Mouse (Mus musculus): ENCODE measurements at regions not wholly inside any gene's neighbourhood (a gene's known extent, or its start where the extent isn't known, plus 50 kb on each side); places are given as distances from the start of the nearest gene placed in this dataset.

DNA sequence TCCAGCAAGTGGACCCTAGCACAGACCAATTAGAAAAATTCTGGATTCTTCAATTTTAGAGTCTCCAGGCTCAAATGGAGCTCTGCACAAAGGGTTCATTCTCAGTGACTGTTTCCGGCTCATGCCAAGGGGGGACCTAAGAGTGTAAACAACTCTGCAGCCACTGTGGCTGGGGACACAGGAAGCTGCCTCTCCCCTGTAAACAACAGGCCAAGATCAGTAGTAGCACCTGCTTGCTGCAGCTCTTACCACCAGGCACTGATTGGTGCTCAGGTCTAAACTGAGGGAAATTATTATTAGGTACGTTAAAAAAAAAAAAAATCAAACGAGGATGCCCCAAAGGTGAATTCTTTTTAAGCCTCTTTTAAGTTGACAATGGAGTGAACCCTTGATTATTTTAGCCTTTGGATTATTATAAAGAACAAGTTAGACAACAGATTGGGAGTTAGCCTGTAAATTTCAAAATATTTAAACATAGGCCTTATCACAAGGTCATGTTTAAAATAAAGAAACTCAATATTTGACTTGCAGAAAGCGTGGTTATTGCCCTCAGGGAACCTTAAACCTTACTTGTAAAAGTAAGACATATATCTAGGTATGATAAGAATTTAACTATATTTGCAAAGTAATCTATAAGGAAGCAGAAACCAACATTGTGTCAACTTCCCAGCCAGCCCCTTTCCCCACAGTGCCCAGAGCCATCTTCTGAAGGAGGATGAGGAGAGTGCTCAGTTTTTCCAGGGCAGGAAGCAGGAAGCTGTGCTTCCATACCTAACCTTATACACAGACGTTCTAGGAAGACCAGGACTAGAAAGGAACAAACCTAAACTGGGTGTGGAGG, 104.2 kb upstream of the Fut8 start:
- Histone ChIP-seq H3K4me3 (no peak overlapping the region), H3K4me1 (peaks cover 5% of the 10 kb centered on the region; the same call in 1 of the 2 replicates), H3K36me3 (no peaks in the 10 kb centered on the region), H3K27me3 (ENCODE audit: insufficient read depth, poor library complexity, severe bottlenecking) (no peaks in the 10 kb centered on the region), H3K9me3 (no peaks in the 10 kb centered on the region), H3K27ac (peak overlapping the region; percentile 42; the same call in 1 of the 2 replicates)
- WGBS: 75% methylated on average over 5 of the region's 5 CpGs
- DNase-seq (ENCODE audit: low spot score): no peak

DNA sequence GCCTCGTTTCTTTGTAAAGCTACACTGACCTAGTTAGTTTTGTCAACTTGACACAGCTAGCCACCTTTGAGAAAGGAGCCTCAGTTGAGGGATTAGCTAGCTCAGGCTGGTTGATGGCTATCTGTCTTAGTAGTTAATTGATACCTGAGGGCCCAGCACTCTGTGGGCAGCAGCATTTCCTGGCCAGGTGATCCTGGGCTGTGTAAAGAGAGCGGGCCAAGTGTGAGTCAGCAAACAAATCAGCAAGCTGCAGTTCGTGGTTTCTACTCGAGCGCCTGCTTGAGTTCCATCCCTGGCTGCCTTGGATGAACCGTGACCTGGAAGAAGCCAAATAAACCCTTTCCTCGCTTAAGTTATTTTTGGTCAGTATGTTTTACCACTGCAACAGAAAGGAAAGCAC, 106.6 kb upstream of the Fut8 start:
- WGBS: 63% methylated on average over 7 of the region's 7 CpGs
- H3K9me3 ChIP-seq: no peaks in the 10 kb centered on the region
- DNase-seq (ENCODE audit: low spot score): no peak
- H3K4me1 ChIP-seq: peaks cover 5% of the 10 kb centered on the region; the same call in 1 of the 2 replicates
- H3K27ac ChIP-seq: no peak overlapping the region
- no peaks in the 10 kb centered on the region for H3K27me3 ChIP-seq (ENCODE audit: insufficient read depth, poor library complexity, severe bottlenecking)
- no peaks in the 10 kb centered on the region for H3K36me3 ChIP-seq
- no peak overlapping the region for H3K4me3 ChIP-seq

DNA sequence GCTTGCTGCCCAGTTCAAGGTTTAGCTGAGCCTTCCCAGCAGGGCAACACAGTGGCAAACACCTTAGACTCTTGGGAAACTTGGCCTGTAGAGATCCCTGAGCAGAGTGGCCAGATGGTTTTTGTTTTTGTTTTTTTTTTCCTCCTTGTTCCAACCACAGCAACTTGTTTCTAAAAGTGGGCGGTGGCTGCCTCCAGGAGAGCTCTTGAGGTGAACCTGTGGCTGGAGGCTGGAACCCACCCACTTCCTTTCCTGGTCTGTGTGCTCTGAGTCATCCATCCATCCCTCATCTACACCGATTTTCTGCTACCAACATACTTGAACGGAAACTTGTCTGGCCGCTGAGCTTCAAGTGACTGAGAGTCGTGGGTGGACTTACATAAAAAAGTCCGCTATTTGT, 107.4 kb upstream of the Fut8 start:
- no peak overlapping the region for H3K27ac ChIP-seq
- no peak overlapping the region for H3K4me3 ChIP-seq
- 71% methylated on average over 6 of the region's 6 CpGs for WGBS

DNA sequence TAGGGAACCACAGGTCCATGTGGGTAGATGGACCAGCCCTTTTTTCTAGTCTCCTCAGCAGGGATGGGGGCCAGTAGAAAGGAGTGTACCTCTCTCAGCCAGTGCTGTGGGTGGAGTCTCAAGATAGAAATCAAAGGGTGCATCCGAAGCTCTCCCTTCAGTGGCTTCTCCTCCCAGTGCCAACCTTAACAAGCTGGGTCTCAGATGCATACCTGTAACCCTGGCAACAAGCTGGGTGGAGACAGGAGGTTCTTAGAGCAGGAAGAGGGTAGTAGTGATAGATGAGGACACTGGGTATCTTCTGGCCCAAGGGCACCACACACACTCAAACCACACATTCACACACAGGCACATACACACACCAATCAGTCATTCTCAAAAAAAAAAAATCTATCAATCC, 113.7 kb upstream of the Fut8 start:
- Histone ChIP-seq H3K4me1 (no peaks in the 10 kb centered on the region; the same call in 1 of the 2 replicates), H3K27ac (no peak overlapping the region), H3K36me3 (no peaks in the 10 kb centered on the region), H3K4me3 (no peak overlapping the region), H3K9me3 (no peaks in the 10 kb centered on the region), H3K27me3 (ENCODE audit: insufficient read depth, poor library complexity, severe bottlenecking) (no peaks in the 10 kb centered on the region)
- WGBS: 35% methylated on average over 1 of the region's 1 CpGs
- no peak for DNase-seq (ENCODE audit: low spot score)

More for the DNA sequence above, 107.4 kb upstream of the Fut8 start:
- peaks cover 5% of the 10 kb centered on the region; the same call in 1 of the 2 replicates for H3K4me1 ChIP-seq
- H3K9me3 ChIP-seq: no peaks in the 10 kb centered on the region
- no peaks in the 10 kb centered on the region for H3K36me3 ChIP-seq
- no peaks in the 10 kb centered on the region for H3K27me3 ChIP-seq (ENCODE audit: insufficient read depth, poor library complexity, severe bottlenecking)
- DNase-seq (ENCODE audit: low spot score): no peak

DNA sequence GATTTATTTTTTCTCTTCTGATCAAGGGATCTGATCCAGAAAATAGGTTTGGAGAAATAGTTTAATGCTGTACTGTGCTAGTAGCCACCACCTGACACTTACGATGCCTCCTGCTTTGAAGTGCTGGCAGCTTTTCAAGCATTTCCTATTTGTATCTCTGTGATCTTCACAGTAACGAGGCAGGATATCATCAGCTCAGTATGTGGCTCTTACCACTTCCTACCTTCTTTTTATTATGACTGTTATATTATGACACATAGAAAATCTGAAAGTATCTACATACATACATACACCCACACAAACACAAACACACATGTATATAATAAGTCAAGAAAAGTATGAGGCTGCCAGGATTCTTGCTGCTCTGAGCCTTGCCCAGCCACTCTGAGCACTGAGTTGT, 124.4 kb upstream of the Fut8 start:
- Histone ChIP-seq H3K27me3 (ENCODE audit: insufficient read depth, poor library complexity, severe bottlenecking) (no peaks in the 10 kb centered on the region), H3K4me1 (no peaks in the 10 kb centered on the region), H3K27ac (no peak overlapping the region), H3K4me3 (no peak overlapping the region), H3K36me3 (no peaks in the 10 kb centered on the region), H3K9me3 (no peaks in the 10 kb centered on the region)
- whole genome bisulfite sequencing: 74% methylated on average over 2 of the region's 2 CpGs
- DNase-seq (ENCODE audit: low spot score): no peak

DNA sequence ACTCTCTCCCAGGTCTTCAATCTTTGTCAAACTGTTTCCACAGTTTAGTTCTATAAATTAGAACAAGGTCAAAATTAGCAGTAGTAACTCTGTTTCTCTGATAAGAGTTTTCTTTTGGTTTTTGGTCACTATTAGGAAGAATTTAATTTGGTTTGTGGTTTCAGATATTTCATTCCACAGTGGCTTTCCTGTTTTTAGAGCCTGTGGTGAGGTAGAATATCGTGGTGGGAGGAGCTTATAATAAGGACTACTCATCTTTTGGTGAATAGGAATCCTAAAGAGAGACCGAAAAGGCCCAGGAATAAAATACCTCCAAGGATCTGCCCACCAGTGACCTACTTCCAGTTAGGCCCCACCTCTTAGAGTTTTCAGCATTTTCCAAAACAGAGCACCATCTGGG, 125.8 kb upstream of the Fut8 start:
- no peaks in the 10 kb centered on the region for H3K4me1 ChIP-seq
- H3K4me3 ChIP-seq: no peak overlapping the region
- H3K9me3 ChIP-seq: no peaks in the 10 kb centered on the region
- WGBS: 76% methylated on average over 2 of the region's 2 CpGs
- no peak overlapping the region for H3K27ac ChIP-seq
- H3K27me3 ChIP-seq (ENCODE audit: insufficient read depth, poor library complexity, severe bottlenecking): no peaks in the 10 kb centered on the region
- no peak for DNase-seq (ENCODE audit: low spot score)
- H3K36me3 ChIP-seq: no peaks in the 10 kb centered on the region

DNA sequence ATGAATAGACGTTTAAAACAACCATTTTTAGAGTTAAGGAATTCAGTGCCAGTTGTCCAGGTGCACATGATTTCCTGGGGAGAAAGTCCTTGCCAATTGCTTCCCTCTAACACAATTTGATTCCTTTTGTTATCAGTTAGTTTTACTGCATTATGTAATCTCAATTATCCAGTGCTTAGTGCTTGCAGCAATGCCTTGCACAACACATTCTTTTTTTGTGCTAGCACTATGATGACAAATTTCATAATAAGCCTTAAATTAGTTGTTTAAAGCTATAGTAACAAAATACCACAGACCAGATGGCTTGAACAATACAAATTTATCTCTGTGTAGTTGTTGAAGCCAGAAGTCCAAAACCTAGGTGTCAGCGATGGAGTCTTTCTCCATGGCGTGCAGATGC, 130.7 kb upstream of the Fut8 start:
- Histone ChIP-seq H3K4me1 (no peaks in the 10 kb centered on the region), H3K9me3 (no peaks in the 10 kb centered on the region), H3K36me3 (no peaks in the 10 kb centered on the region), H3K27ac (no peak overlapping the region), H3K4me3 (no peak overlapping the region), H3K27me3 (ENCODE audit: insufficient read depth, poor library complexity, severe bottlenecking) (no peaks in the 10 kb centered on the region)
- DNase-seq (ENCODE audit: low spot score): no peak
- WGBS: 72% methylated on average over 3 of the region's 3 CpGs

DNA sequence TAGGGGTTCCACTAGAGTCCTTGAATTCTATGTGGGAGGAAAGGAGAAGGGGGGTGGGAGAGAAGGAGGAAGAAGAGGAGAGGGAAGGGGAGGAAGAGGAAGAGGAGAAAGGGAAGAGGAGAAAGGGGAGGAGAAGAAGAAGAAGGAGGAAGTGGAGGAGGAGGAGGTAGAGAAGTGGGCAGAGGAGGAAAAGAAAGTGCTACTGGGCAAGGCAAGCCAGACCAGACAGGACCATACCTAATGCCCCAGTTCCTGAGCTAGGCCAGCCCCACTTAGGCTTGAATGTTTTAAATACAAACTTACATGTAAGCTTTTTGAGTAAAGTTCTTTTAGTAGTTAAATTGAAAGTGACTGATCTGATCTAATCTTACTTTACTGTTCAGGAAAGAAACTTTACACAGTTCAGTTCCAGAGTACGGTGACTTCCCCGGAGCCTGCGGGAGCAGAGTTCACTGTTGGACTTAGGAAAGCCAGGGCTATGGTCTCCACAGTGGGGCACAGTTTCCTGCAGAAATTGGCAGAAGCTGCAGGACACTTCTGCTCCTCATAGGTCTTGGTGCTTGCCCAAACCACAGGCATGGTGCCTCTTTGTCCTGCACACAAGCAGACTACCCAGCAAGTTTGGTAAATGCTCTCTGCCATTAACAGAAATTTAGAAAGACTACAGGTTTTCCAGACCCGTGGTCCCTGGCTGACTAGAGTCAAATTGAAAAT, 131.9 kb upstream of the Fut8 start:
- H3K9me3 ChIP-seq: no peaks in the 10 kb centered on the region
- WGBS: 75% methylated on average over 4 of the region's 4 CpGs
- H3K4me3 ChIP-seq: no peak overlapping the region
- H3K4me1 ChIP-seq: no peaks in the 10 kb centered on the region
- H3K36me3 ChIP-seq: no peaks in the 10 kb centered on the region
- no peak overlapping the region for H3K27ac ChIP-seq
- DNase-seq (ENCODE audit: low spot score): no peak
- no peaks in the 10 kb centered on the region for H3K27me3 ChIP-seq (ENCODE audit: insufficient read depth, poor library complexity, severe bottlenecking)

DNA sequence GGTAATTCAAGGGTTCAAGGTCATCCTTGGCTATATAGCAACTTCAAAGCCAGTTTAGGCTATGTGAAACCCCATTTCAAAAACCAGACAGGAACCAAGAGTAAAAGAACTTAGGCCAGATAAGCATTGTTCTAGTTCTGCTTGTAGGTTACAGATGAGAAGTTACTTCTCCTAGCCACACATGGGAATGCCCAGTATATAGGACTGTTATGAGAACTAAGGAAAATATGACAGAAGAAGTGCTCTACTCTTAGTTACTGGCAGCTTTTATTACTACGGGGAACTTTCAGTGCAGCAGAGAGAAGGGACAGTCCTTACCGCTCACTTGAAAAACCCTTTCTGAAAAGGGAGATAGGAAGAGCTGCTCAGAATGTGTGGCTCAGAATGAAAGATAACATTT, 137.4 kb upstream of the Fut8 start:
- Histone ChIP-seq H3K27me3 (ENCODE audit: insufficient read depth, poor library complexity, severe bottlenecking) (no peaks in the 10 kb centered on the region), H3K27ac (no peak overlapping the region)
- whole genome bisulfite sequencing: 78% methylated on average over 2 of the region's 2 CpGs

DNA sequence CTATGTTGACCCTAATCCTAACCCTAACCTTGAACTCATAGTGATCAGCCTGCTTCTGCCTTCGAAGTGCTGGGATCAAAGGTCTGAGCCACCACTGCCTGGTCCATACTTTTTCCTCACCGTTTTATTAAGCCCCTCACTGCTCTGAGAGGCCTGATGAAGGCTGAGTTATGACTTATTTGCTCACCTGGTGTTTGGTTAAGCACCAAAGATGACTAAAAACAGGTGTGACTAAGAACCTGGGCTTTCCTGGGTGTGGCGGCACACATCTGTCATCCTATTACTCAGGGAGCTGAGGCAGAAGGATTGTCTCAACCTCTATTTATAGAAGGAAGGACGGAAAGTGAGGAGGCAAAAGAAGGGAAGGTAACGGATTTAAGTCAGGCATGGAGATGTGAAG, 137.5 kb upstream of the Max start:
- Histone ChIP-seq H3K27ac (no peak overlapping the region), H3K4me1 (no peaks in the 10 kb centered on the region), H3K36me3 (no peaks in the 10 kb centered on the region), H3K4me3 (no peak overlapping the region), H3K9me3 (no peaks in the 10 kb centered on the region), H3K27me3 (ENCODE audit: insufficient read depth, poor library complexity, severe bottlenecking) (no peaks in the 10 kb centered on the region)
- DNase-seq (ENCODE audit: low spot score): no peak
- WGBS: 78% methylated on average over 5 of the region's 5 CpGs

More for the DNA sequence above, 137.4 kb upstream of the Fut8 start:
- no peak for DNase-seq (ENCODE audit: low spot score)
- H3K4me1 ChIP-seq: no peaks in the 10 kb centered on the region
- H3K9me3 ChIP-seq: no peaks in the 10 kb centered on the region
- H3K4me3 ChIP-seq: no peak overlapping the region
- no peaks in the 10 kb centered on the region for H3K36me3 ChIP-seq

DNA sequence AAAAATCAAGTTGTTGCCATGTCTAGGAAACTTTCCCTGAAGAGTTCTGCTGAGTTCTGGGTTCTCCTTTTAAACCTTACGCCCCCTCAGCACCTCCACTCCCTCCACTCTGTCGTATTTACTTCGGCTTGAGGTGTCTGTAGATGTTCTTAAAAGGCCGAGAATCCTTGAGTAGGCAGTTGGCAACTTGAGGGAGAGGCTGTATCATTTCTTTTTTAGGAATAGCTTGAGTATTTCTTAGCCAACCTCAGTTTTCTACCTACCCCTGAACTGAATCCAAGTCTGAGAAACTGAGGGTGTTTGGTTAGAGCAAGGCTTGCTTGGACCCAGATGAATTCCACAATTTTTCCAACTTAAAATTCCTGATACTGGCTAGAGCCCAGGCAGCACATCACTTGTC, 136.8 kb upstream of the Max start:
- Histone ChIP-seq H3K4me3 (no peak overlapping the region), H3K36me3 (no peaks in the 10 kb centered on the region), H3K27me3 (ENCODE audit: insufficient read depth, poor library complexity, severe bottlenecking) (no peaks in the 10 kb centered on the region), H3K9me3 (no peaks in the 10 kb centered on the region), H3K27ac (no peak overlapping the region), H3K4me1 (no peaks in the 10 kb centered on the region)
- DNase-seq (ENCODE audit: low spot score): no peak
- WGBS: 92% methylated on average over 4 of the region's 4 CpGs

DNA sequence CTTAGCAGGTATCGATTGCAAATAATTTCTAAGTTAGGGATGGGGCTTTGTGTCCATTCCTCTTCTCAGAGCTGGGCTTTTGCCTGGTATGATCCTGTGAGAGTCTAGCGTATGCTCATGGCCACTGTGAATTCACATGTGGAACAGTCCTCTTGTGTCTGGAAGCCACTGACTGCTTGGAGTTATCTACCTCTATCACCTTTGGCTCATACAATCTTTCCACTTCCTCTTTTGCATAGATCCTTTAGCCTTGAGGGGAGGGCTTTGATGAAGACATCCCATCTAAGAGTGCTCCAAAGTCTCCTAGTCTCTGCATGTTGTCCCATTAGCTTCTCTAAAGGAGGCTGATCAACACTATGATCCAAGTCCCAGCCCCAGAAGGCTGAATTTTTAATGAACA, 135.8 kb upstream of the Max start:
- peaks cover 4% of the 10 kb centered on the region; the same call in 1 of the 2 replicates for H3K4me1 ChIP-seq
- H3K9me3 ChIP-seq: no peaks in the 10 kb centered on the region
- no peaks in the 10 kb centered on the region for H3K36me3 ChIP-seq
- H3K27ac ChIP-seq: no peak overlapping the region
- no peak for DNase-seq (ENCODE audit: low spot score)
- 87% methylated on average over 2 of the region's 2 CpGs for WGBS
- H3K4me3 ChIP-seq: no peak overlapping the region
- no peaks in the 10 kb centered on the region for H3K27me3 ChIP-seq (ENCODE audit: insufficient read depth, poor library complexity, severe bottlenecking)

DNA sequence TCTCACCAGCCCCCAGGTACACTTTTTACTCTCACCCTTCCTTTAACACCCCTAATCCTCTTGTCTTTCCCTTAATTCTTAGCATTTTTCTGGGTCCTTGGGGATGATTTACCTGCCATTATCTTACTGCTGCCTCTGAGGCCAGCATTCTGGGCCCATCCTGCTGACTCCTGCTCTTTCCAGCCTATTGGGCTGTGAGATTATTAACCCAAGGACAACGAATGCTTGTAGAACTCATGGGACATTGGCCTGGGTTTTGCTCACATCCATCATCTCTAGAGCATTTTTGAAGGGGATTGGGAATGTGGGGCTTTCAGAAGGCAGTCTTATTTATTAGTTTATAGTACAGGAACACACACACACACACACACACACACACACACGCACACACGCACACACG, 134.5 kb upstream of the Max start:
- Histone ChIP-seq H3K4me1 (peaks cover 6% of the 10 kb centered on the region; the same call in 1 of the 2 replicates), H3K4me3 (no peak overlapping the region), H3K27me3 (ENCODE audit: insufficient read depth, poor library complexity, severe bottlenecking) (no peaks in the 10 kb centered on the region), H3K36me3 (no peaks in the 10 kb centered on the region), H3K9me3 (no peaks in the 10 kb centered on the region), H3K27ac (no peak overlapping the region)
- WGBS: 89% methylated on average over 4 of the region's 4 CpGs
- no peak for DNase-seq (ENCODE audit: low spot score)
